Mouse (Mus musculus) testis, postnatal 14 days (tissue): ENCODE results near the gene Ano2.

Source experiments
- DNase-seq: peaks from one replicate; pipeline ENCODE4 v3.0.0; 2021; ENCODE audit warnings: low spot score

Gene Ano2

DNA sequence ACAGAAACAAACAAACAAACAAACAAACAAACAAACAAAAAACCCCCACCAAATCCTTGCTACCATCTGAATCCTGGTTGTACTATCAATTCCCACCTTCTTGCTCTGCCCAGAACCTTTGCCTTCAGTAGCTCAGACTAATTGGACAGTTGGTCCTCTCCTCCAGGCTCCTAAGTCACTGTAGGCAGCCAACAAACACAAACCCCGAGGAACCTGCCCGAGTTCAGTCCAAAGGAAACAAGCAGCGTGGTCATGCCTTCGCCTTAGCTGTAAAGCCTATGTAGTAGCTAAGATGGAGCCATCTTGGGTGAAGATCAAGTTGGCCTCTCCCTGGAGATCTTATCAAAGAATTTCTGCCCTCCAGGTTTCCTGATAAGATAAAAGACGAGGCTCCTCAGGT lies 362.9 kb downstream of the Ano2 start:
- no peak for DNase-seq

DNA sequence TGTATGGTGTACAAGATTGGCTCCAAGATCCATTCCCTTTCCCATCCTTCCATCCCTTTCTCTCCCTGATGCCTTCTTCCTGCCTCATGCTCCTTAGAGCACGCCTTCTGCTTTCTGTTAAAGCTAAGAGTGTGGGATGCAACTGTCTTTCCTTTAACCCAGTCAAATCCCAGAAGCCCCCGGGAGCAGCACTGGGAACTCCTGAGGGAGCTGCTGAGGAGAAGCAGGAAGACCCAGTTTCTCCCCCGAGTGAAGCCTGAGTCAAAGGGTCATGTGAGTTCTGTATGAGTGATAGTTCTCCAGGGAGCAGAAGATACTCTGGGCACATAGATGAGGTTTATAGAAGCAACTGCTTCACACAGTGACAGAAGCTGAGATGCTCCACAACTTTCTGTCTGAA lies 367.5 kb downstream of the Ano2 start:
- no peak for DNase-seq

DNA sequence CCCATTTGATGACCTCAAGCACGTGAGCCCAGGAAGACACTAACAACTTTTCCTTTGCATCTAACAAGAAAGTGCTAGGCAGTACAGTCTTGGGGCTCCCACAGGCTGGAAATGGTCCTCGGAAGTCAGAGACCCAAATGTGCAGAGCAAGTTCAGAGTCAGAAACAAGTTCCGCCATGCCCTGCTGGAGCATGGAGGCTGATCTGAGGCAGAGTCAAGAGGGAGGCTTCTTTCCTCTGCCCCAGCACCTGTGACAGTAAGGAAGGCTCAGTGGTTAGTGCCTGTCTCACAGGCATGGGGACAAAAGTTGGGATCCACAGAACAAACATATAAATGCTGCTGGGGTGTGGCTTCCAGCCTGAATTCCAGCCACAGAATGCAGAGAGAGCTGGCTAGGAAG lies 390.3 kb downstream of the Ano2 start:
- DNase-seq, result no peak

DNA sequence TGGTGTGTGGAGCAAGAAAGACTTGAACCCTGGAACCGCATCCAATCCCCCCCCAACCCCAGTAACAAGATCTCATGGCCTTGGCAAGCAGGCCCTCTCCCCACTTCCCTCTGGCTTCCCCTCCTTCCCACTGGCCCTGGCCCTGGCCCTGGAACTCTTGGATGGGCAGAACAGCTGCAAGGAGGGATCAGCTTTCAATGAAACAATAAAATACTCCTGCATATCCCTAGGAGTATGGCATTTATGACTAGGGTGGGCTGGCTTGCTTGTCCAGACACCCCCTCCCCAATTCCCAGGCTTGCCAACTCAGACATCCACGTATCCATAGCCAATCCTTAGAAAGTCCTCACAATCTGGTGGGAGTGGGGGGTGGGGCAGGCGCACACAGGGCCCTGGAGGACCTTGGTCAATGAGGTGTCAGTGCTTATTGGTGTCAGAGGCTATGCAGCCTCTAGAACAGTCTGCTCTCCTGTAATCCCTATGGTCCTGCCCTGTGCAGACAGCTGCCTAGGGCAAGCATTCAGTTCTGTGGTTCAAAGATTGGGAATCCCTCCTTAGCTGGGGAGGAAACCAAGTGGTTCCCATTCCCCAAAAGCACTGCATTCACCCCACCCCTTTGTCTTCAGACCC lies 396.2 kb downstream of the Ano2 start:
- no peak for DNase-seq

DNA sequence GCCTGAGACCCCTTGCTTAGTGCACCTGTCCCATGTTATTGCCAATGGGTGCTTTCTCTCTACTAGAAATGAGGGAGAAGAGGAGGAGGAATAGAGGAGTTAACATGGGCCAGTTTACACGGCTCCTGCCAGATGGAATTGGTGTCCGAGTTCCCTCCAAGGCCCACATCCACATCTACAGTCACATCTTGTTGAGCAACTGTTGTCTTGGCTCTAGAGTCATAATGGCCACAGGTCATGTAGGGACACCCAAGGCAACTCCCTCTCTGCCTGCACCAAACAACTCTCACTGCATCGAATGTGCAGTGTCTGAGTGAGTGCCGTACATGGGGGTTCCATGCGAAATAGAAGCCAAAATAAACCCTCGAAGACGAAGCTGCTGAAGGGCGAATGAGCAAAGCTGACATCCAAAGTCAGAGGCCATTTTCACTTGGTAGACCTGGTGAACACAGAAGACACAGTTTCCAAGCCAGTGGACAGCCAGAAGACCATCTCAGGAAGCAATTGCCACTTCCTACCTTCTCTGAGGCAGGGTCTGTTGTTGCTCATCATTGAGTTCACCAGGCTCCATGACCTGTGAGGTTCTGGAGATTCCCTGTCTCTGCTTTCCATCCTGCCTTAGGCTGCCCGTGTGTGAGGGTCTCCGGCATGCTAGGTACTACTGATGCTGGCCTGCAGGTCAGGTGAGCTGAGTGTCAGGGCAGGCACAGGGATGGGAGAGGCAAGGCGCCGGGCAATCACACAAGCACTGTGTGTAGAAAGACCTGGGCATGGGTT lies 398.5 kb downstream of the Ano2 start:
- DNase-seq, result no peak
